Mouse (Mus musculus): Measurements from ENCODE around the gene Sgo2a.
A peak's percentile ranks its signal among the peaks of the same experiment; 100 is the strongest.
"Not testable (repeated sequence)": the region's sequence is repeated elsewhere in the genome, so short reads cannot be mapped to it uniquely, and the experiment has no call there.

Sgo2a gene

DNA sequence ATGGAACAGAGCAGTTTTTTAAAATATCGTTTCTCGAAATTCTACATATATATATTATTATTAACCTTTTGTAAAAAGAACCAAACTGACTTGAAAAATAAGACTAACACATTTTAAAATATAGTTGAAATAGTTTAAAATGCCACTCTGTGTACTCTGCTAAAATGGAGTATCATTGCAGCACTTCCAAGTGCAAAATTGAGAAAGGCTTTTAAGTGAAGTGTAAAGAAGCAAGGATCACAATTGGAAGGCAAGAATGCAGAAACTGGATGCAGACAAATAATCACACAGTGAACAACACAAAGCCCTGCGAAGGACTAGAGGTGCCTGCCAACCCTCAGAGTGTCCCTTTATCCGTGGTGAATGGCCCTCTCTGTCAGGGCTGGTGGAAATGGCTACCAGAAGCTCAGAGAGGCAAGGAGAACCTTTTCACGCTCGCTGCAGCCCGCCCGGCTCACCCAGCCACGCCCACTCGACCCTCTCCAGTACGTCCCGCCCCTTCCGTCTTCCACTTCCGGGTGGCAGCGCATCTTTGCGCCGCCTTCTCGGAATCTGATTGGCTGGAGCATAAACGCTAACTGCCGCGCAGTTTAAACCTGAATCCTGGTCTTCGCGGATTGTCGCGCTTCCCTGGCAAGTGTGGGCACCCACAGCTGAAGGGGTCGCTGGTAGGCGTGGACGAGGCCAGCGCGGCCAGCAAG, at the start of gene Sgo2a:
Gene Sgo2a (plus strand): TSS at position 540 of the 701 bp plus-strand sequence.
- peak; percentile 93 to 97 for DNase-seq

DNA sequence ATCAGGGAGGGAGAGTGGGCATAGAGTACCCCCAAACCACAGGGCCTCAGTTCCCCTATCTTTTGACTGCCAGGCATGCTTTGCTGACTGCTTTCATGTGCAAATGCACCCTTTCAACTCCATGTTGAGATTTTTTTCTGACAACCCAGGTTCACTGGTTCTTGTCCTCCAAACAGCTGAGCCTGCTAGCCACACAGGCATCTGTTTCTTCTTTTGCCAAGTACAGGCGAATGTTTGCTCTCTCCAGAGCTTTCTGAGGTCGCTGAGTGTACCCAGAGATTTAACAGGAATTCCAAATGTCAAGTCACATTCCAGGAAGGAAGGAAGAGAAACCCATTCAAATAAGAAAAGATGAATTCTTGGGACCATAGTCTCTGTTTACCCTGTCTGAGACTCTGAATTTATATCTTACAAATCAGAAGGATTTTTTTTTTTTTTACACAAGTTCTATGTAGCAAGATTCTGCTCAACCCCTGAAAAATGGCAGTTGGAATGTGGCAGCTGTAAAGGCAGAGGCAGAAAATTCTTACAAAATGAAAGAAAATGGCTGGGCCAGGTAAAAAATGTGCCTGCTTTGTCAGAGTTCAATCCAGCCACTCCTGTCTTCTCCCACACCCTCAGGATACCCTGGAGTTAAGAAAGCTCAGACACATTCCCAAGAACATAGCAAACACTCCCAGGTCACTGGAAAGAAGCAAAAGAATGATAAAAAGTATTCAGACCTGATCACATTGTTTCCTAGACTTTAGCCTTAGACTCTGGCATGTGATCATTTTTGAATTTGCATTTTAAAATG, 48.0 kb upstream of the Sgo2a start:
- no peak for DNase-seq

DNA sequence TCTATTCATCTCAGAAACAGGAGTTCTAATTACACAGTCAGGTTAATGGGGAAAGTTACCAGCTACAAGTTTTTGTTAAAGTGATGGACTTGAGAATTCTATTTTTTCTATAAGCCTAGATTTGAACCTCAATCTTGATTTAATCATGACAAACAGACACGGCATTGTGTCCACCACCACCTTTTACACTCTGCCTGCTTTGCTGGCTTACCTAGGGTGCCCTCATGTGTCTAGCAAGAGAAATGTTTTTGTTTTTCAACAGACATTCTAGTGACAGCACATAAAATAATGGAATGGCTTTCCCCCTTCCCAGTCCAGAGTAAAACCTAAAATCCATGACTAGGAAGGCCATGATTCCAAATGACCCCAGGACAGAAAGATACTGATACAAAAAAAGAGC, 46.6 kb upstream of the Sgo2a start:
- peak; percentile 42 to 48 for DNase-seq

DNA sequence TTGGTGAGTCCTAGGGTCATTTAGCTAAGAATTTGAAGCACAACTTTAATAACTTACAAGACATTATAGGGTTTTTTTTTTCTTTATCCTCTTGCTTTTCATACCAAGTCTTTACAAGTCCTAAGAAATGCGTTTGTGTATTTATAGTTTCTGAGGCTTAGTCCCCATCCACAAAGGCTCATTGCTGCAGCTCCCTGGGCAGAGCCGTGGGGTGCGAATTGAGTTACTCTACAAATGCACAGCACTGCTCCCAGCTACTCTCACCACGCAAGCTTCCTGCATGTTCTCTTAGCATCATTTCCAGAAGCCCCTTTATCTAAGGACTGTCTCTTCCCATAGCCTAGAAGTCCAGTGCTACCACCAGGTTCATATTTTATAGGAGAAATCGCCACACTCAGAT, 46.1 kb upstream of the Sgo2a start:
- no peak for DNase-seq

DNA sequence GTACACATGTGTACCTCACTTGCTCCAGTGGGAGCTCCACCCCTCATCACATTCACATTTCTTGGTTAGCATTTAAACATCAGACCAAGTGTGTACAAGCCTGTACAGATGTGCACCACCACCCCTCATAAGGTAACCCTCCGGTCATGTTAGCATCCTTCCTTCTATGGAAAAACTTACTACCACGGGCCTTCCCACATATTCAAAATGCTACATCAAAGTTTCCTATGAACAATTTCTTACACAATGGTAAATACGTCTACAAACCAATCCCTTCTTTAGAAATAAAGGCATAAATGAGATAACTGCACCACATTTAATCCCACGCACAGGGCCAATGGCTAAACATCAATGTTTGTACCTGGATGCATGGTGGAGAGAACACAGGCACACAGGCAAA, 43.3 kb upstream of the Sgo2a start:
- no peak for DNase-seq

DNA sequence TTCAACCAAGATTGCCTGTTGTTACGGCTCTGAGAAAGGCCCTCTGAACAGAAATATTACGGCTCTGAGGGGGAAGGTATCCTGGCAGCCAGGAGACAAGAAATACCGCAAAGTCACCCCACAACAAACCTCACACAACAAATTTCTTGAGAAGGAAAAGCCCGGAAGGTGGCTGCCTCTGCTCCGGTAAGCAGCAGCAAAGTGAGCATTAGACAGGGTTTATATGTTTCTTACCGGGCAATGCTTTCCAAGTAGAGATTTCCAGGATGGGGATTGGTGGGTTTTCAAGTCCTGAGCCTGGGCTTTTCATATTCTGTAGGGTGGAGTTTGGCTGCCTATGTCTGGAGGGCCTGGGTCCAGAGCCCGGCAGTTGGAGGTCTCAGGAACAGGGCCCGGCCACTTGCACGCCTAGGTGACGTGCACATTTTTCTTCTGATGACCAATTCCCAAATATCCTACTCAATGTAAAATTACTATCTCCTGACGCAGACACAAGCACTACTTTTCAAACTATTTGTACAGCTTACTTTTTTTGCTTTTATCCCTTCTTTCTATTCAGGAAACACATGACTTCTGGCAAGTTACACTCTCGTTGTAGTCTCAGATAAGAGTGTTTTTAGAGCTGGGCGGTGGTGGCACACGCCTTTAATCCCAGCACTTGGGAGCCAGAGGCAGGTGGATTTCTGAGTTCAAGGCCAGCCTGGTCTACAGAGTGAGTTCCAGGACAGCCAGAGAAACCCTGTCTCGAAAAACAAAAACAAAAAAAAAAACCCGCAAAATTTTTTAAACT, 42.0 kb upstream of the Sgo2a start:
- DNase-seq, result no peak

DNA sequence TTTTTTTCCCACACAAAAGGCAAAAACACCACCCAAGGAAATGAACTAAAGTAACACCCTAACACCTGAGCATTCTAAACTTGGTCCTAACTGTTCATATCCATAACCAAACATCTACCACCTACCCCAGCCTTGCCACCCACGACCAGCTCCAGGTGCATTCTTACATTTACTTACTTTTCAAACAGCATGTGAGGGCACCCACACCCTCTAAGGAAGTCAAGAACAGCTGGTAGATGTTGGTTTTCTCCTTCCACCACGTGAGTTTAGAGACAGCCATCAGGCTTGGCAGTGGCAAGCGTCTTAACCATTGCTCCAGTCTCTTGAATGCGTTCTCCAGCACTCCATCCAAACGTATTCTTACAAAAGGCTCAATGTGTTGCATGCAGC, 41.4 kb upstream of the Sgo2a start:
- DNase-seq, result no peak

DNA sequence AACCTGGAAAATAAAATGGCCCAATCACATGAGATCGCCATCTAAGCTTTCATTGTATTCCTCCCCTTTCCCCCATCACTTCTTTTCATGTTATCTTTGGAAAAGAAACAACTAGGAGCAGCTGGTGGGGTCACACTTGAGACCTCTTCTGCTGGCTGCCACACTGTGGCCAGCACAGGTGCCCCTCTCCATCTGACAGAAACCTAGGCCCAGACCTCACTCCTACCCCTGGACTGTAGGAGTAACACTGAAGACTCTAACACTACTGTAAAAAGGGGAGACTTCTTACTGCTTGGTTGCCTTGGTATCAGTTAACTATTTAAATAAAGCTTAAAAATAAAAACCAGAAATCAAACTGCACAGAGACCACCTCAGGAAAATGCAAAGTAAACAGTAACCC, 40.0 kb upstream of the Sgo2a start:
- DNase-seq, result no peak

DNA sequence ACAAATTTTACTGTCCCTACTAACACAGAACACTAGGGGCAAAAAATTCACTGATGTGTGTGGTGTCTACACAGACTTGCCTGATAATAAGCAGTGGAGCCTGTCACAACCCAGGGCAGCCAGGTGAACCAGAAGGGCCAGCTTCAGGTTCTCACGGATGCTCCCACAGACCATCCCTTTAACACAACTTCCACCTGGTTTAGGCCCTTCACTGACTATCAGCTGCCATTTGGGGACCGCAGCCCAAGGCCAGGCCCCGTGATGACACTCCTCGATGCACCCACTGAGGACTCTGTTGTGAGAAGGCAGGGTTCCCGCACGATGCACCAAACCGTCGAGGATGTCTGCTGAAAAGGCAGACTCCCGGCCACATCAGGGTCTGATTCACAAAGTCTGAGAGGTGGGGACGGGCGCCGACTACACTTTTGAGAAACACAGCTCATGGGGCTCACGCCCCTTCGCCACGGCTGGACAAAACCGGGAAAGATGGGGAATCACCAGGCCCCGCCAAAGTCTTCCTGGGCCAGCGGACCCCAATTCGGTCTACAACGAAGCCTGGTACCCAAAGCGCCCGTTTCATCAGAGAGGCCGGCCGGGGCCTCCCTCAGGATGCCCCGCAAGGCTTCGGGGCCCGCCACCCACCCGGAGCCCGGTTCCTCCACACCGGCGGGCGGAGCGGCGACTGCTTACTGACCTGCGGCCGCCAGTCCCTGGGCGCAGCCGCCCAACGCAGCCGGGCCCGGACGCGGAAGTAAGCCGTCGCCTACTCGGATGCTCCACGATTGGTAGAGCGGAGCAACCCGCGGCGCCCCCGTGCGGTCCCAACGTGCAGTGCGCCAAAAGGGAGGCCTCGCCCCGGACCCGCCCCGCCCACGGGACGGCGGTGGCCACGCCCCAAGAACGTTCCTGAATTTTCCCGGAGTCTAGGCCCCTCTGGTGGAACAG, 26.2 kb upstream of the Sgo2a start:
- peak; percentile 99 for DNase-seq

DNA sequence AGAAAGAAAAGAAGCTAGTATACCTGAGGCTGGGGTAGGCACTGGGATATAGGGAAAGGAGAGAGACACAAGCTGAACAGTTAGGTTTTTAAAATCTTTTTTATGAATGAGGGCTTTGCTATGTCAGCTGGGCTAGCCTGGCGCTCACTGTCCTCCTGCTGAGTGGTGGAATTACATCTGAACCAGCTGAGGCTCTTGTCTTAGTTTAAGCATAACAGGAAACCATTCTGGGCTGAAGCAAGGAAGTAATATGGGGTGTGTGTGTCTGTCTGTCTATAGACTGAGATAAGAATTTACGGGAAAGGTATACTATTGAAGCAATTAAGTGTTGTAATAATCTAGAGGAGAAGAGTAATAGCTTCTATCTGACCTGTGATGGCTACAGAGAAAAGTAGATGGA, 24.2 kb upstream of the Sgo2a start:
- DNase-seq, result no peak

DNA sequence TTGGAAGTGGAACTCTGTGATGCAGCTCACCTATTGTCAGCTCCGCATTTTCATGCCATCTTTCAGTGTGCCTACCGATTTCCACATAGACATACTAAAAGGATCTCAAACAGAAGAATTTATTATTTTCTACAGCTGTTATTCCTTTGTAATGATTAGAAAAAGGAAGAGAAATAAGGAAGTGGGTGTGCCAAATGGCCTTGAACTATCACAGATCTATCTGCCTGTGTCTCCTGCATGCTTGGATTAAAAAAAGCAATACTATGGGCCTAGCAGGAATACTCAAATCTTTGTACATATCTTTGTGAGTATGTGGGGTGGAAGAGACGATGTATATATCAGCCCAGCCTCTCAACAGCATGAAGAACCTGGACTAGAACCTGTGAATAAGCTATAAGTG, 18.9 kb upstream of the Sgo2a start:
- DNase-seq, result no peak

DNA sequence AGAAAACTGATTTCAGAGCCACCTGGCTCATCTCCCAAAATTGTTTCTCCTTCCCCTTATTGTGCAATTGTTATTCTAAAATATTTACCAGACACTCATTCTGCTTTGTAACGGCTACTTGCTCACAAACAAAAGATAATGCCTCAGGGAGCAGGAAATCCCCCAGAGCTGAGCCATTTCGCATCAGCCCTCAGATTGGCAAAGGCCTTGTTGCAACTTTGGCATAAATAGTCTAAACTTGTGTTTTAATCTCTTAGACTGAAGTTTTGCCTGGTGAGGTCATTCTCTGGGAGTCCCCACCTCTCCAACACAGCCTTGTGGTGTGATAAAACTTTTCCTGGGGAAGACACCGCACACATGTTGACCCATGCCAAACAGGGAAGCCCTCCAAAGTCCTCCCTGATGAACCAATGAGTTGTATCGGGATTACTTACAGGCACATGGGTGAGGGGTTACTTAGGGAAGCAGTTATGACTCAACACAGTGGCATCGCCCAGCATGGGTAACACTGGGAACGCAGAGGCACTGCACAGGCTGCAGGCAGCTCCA, 6.6 kb upstream of the Sgo2a start:
- DNase-seq, result no peak

DNA sequence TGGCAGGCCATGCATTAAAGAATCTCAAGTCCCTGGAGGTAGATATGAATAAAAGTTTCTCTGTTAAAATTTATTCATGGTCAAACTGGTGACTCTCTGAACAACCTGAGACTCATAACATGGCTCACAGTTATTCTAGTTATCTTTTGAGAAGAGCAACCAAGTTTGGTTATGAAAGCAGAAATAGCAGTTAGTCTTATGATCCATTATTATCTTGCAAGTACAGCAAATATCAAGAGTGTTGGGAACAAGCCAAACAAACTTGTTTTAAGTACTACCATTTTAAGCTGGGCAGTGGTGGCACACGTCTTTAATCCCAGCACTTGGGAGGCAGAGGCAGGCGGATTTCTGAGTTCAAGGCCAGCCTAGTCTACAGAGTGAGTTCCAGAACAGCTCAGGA, 4.5 kb upstream of the Sgo2a start:
- DNase-seq, result no peak

DNA sequence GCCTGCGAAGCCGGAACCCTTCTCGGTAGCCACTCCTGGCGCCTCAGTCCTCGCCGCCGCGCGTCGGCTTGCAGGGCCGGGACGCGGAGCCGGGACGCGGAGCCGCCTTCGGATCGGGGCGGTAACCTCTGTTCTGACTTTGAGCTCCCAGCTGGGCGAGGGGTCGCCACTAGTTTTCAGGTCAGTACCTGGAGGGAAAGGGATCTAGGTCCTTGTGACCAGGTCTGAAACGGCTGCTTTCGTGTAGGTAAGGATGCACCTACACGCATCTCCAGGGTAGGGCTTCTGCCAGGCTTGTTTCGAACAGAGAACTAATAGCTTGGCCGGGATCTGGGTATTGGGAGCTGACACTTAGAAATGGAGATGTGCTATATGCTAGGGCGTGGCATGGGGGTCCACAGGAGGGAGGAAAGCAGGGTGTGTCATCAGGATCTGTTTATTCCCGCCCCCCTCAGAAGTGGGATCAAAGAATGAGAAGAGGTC, 403 bp downstream of the Sgo2a start:
- no peak for DNase-seq

DNA sequence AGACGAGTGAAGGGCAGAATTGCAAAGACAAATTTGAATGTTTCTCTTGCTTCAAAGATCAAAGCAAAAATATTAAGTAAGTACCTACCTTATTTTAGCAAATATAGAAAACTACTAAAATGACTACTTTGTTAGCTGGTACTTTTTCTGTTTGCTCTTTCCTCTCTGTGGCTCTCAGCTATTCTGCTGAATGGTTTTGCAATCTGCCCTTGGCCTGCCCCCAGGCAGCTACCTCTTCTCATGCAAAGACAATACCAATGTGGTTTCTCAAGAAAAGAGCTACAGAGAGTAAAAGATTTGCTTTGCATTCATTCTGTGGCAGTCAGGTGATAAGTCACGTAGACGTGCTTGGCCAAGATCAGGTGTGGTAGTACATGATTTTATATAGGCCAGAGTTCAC, 2.4 kb downstream of the Sgo2a start:
- no peak for DNase-seq

DNA sequence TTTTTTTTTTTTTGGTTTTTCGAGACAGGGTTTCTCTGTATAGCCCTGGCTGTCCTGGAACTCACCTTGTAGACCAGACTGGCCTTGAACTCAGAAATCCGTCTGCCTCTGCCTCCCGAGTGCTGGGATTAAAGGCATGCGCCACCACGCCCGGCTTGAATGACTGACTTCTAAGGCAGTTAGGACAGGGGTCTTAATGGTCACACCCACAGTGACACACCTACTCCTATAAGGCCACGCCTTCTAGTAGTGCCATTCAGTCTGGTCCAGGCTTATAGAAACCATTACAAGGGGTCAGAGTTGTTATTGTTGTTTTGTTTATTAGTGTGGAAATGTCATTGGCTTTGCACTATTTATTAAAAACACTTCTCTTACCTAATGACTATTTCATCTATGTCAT, 10.6 kb downstream of the Sgo2a start:
- not testable (repeated sequence) for DNase-seq

DNA sequence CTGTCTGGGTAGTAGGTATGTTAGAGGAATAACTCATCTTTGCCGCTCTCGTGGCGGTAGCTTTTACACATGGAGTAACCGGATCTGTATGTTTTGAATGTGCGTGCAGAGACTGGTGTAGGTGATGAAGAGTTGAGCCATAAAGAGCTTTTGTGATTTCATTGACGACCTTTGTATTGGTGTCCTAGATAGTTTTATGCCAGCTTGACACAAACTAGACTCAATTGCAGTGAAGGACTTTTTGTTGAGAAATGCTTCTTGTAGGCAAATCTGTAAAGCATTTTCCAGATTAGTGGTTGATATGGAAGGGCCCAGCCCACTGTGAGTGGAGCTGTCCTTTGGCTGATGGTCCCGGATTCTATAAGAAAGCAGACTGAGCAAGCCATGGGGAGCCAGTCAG, 23.1 kb downstream of the Sgo2a start, which contains the start of gene Kctd18:
Gene Kctd18 (minus strand): TSS at position 101 of the 400 bp plus-strand sequence.
- no peak for DNase-seq

DNA sequence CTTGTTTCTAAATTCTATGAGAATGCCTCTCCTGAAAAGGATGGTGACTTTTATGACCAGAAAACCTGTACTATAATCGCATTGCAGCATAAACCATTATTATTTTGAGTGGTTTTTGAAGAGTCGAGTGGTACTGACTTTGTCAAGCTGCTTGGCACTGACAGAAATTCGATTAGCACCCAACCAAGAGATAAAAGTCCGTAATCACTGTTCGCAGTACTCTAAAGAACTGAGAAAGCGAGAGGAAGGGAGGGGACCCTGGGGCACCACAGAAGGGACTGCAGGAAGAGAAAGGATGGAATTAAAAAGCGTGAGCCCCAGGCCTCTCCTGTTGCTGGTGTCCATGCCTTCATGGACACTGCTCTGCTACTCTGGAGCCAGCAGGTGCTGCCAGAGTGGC, 31.9 kb downstream of the Sgo2a start:
- DNase-seq, result no peak

DNA sequence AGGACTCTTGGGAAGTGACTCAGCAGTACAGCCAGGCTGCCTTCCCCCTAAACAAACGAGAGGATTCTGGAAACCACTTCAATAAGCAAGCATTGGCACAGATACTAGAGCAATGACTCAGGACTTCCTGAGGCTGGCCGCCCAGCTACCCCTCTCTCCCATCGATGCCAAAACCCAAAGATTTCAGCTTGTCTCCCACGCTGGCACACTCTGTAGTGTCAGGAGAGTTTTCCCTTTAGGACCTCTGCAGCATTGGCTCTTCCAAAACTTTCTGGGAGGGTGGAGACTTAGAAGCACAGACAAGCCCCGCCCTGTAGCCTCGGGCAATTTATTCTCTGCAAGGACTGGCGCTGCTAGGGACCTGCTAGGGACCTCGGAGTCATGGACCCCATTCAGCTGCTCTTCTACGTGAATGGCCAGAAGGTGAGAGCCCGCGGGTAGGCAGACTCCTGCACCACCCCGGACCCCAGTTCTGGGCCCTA, 33.9 kb downstream of the Sgo2a start, which contains the start of gene Aox1:
Gene Aox1 (plus strand): TSS at position 296 of the 482 bp plus-strand sequence.
- peak; percentile 33 to 57 for DNase-seq

DNA sequence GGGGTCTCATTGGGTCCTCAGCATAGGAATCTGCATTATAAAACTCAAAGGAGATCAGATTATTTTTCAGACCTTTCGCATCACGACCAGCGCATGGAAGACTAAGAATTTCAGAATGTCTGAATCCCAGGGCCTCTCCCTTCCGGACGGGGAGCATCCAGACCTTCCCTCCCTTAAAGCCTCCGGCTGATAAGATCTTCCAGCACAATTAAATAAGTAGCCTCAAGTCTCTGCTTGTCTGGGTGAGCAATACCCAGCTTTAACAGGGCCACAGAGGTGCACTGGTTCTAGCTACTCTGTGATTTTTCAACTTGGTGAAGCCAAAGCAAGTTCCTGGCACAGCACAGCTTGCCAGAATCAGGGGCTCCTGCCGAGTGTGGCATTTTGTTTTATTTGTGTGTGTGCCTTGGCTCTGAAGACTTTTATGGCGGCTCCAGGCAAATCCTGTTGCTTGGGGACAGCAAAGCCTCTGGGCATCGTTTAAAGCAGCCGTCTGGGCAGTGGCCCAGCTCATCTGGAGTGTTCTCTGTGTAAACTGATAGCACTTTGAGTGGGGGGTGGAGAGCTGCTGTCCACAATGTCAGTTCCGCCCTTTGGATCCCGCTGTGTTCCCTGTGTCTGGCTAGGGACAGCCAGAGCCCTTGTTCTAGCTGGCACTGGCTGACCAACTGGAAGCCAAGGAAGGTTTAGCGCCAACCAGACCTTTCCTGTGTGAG, 34.5 kb downstream of the Sgo2a start:
- DNase-seq, result peak; percentile 61 to 71
